Mouse (Mus musculus): ENCODE data around the gene Specc1.
A peak's percentile ranks its signal among the peaks of the same experiment; 100 is the strongest.

Specc1 gene

GRCm38 (mm10) chr11:62248401-62249244 is 292.1 kb downstream of the Specc1 start, which contains the start of gene Adora2b:
Gene Adora2b, plus strand, starts transcription at chr11:62248984.
- peak; percentile 92 for DNase-seq (ENCODE audit: low spot score)

DNA sequence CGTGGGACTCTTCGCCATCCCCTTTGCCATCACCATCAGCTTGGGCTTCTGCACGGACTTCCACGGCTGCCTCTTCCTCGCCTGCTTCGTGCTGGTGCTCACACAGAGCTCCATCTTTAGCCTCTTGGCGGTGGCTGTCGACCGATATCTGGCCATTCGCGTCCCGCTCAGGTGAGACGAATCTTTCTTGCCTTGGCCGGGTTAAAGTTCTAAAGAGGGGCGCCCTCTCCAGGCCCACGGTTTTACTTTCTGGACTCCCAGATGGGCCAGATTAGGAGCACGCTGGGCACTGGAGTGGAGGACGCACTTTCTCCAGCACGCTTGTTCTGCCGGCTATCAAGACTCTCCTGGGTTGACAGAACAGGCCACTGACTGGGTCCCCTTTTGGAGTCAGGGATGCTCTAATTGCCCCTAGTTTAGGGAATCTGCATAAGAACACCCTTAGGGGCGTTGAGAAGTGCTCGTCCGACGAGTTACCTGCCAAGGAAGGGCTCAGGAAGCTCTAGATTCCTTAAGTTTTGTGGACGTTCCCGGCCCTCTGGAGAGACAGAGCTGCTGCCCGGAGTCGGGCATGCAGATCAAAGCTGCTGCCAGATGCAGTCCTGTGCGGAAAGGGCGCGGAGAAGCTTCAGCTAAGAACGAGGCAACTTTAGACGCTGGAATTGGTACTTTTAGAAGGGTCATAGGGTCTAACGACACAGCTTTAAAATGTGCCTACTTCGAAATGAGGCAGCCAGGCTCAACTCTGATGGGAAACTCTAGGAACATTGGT is 292.9 kb downstream of the Specc1 start:
- peak; percentile 55 for DNase-seq (ENCODE audit: low spot score)

GRCm38 (mm10) chr11:62251047-62251446 is 294.5 kb downstream of the Specc1 start:
- peak; percentile 33 for DNase-seq (ENCODE audit: low spot score)

DNA sequence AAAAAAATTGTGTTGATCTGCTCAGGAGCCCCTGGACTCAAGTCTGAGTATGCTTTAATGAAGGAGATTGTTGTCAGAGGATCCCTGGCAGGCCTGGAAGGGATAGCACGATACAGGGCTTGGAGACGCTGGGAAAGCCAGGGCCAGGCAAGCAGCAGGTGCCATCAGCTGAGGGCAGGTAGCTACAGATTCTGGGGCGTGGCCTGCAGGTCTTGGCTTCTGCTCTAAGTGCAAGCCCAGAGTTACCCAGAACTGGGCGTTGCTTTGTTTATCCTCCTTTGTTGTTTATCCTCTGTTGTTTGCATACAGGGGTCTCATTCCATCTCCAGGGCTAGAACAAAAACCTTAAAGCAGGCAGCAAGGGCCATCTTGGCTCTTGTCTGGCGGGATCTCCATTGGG is 296.8 kb downstream of the Specc1 start:
- DNase-seq (ENCODE audit: low spot score): no peak

GRCm38 (mm10) chr11:62259214-62259613 is 302.7 kb downstream of the Specc1 start:
- no peak for DNase-seq (ENCODE audit: low spot score)

GRCm38 (mm10) chr11:62263599-62263998 is 307.0 kb downstream of the Specc1 start:
- no peak for DNase-seq (ENCODE audit: low spot score)

- DNase-seq (ENCODE audit: low spot score): no peak
Observed at GRCm38 (mm10) chr11:62264018-62264417, 307.5 kb downstream of the Specc1 start.

DNA sequence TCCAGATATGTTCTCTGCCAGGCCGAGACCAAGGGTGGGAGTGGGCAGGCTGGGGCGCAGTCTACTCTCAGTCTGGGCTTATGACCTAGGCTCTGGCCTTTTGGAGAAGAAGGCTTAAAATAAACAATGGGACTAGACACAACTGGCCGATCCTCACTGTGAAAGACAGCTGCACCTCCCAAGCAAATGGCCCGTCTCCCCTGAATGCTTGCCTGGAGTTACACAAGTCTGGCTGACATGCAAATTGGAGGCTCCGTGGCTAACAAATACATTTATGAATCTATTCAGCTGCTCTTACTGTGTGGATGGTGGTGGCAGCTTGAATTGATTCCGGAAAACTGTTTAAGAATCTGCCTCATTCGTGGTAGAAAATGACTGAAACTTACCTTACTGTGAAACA is 309.1 kb downstream of the Specc1 start:
- no peak for DNase-seq (ENCODE audit: low spot score)

DNA sequence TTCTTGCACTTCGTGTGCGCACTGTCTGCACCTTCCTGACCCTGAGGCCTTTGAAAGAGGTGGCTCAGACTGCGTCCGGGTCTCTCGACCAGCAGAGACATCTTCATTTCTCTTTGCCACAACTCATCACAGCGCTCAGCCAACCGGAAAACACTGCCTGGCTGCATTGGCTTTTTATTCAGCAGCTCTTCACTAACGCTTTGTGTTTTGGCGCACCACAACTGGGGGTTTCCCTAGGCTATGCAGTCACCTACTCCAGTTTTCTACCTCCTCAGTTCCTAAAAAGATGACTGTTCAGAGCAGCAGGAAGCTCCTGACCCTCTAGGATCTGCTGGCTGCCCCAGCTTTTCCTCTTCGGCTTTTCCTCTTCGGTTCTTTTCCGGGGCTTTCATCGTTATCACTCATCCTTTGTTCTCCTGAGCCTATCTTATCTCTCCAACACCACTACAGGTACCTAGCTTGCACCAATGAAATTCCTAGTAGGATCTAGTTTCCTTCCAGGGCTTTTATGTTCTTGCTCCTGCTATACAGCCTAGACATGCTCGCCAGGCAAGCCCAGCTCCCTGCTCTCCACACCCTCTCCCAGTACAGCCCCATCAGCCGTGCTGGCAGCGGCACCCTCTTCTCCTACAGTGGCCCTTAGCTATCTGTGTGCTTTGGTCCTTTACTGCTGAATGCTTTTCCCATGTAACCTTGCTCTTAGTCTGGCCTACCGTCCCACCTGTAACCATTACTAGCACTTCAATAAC is 310.1 kb downstream of the Specc1 start:
- DNase-seq (ENCODE audit: low spot score): no peak

DNA sequence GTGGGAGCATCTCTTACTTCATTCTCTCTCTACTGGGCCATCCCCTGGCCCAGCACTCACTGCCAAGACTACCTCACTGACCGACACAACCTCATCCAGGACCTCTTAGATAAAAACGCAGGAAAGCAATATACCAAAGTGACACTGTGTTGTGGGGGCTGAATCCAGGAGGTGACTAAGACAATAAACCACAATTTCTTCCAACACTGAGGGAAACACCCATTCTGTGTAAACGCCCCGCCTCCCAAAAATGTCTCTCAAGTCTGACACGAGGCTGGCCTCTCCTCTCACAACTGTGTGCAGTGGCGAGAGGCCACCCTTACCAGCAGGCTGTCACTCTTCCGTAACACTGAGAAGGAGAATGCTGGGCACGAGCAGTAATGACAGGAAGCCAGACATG is 311.8 kb downstream of the Specc1 start:
- no peak for DNase-seq (ENCODE audit: low spot score)

- no peak for DNase-seq (ENCODE audit: low spot score)
Observed at GRCm38 (mm10) chr11:62269097-62269496, 312.5 kb downstream of the Specc1 start.

- peak; percentile 30 for DNase-seq (ENCODE audit: low spot score)
Observed at GRCm38 (mm10) chr11:62270851-62271250, 314.3 kb downstream of the Specc1 start.

Measured in embryo, embryonic 10 days (tissue).